Mouse (Mus musculus) ES-E14 (cell line): ENCODE measurements around the gene Adh7. TPM values are rescaled to one million over a fixed set of nuclear protein-coding genes. Genes with fewer than 3 reads are reported as not detected.

Source experiments
- DNase-seq: peaks from one replicate; pipeline ENCODE4 v3.0.0-alpha.2; 2013; ENCODE audit warnings: low read depth, low spot score
- H3K27ac ChIP-seq: 2 replicates; pipeline ENCODE4 v1.5.1; 2012; ENCODE audit warnings: low read depth, mild to moderate bottlenecking, low read length, moderate library complexity, mixed read lengths; ENCODE audit not compliant: poor library complexity, insufficient read depth, severe bottlenecking
- H3K36me3 ChIP-seq: 2 replicates; pipeline ENCODE4 v1.6.1; 2012; ENCODE audit warnings: mild to moderate bottlenecking, low read length, moderate library complexity, mixed read lengths; ENCODE audit not compliant: control insufficient read depth, poor library complexity, insufficient read depth, severe bottlenecking
- H3K4me1 ChIP-seq, 2 experiments: fragments of 150-350 bp in 1 of 2; sonication (generic) in 1 of 2; 2 replicates each; pipeline ENCODE4 v1.6.1; 2012; ENCODE audit warnings: low read length in 2 of 2, mild to moderate bottlenecking in 1 of 2, mixed read lengths in 1 of 2; ENCODE audit not compliant: control insufficient read depth in 2 of 2, insufficient read depth in 2 of 2, poor library complexity in 1 of 2
- H3K4me3 ChIP-seq, 2 experiments: fragments of 150-350 bp in 1 of 2; sonication (generic) in 1 of 2; 2 replicates each; pipeline ENCODE4 v1.5.1; 2012; ENCODE audit warnings: low read length in 2 of 2, low read depth in 1 of 2, mild to moderate bottlenecking in 1 of 2, mixed read lengths in 1 of 2; ENCODE audit not compliant: insufficient read depth in 1 of 2, poor library complexity in 1 of 2, severe bottlenecking in 1 of 2
- H3K9ac ChIP-seq: 2 replicates; pipeline ENCODE4 v1.6.1; 2012; ENCODE audit warnings: low read depth, mild to moderate bottlenecking, low read length, mixed read lengths; ENCODE audit not compliant: poor library complexity, insufficient read depth, severe bottlenecking
- H3K9me3 ChIP-seq: fragments of 150-350 bp; sonication (generic); 2 replicates; pipeline ENCODE4 v1.6.1; 2012; ENCODE audit warnings: low read depth, mild to moderate bottlenecking, low read length; ENCODE audit not compliant: control insufficient read depth, insufficient read depth
- CHD2 ChIP-seq: IDR thresholded peaks from 2 replicates; pipeline ENCODE4 v1.6.1; 2014; ENCODE audit warnings: mild to moderate bottlenecking, low read depth, low read length, inconsistent platforms
- HCFC1 ChIP-seq: IDR thresholded peaks from 2 replicates; pipeline ENCODE4 v1.6.1; 2012; ENCODE audit warnings: low read length, inconsistent platforms, borderline replicate concordance; ENCODE audit not compliant: insufficient read depth
- MAFK ChIP-seq: IDR thresholded peaks from 2 replicates; pipeline ENCODE4 v1.6.1; 2014; ENCODE audit warnings: mild to moderate bottlenecking, low read depth, low read length, inconsistent platforms; ENCODE audit not compliant: insufficient read depth
- ZC3H11A ChIP-seq: IDR thresholded peaks from 2 replicates; pipeline ENCODE4 v1.6.1; 2012; ENCODE audit warnings: low read depth, mild to moderate bottlenecking, inconsistent platforms, low read length, borderline replicate concordance
- ZNF384 ChIP-seq: IDR thresholded peaks from 2 replicates; pipeline ENCODE4 v1.6.1; 2012; ENCODE audit warnings: low read depth, low read length, inconsistent platforms
- in situ Hi-C, 2 experiments: fragments of 600-800 bp; cut with MboI; formaldehyde crosslinking; loops; one replicate each; pipeline ENCODE4 v1.15.1; 2025; ENCODE audit warnings: low sequenced_read_pairs in 2 of 2, inconsistent platforms in 1 of 2; ENCODE audit not compliant: unreplicated experiment in 2 of 2
- total RNA-seq: library from RNA; depleted of rRNA; stranded (reverse); fragments of 300-350 nt; gene quantifications from 2 replicates; pipeline ENCODE4 v1.2.3, GENCODE M21; 2012; rRNA removed

Gene Adh7
- total RNA-seq = 0.36 and 0.48 TPM in 2 replicates

DNA sequence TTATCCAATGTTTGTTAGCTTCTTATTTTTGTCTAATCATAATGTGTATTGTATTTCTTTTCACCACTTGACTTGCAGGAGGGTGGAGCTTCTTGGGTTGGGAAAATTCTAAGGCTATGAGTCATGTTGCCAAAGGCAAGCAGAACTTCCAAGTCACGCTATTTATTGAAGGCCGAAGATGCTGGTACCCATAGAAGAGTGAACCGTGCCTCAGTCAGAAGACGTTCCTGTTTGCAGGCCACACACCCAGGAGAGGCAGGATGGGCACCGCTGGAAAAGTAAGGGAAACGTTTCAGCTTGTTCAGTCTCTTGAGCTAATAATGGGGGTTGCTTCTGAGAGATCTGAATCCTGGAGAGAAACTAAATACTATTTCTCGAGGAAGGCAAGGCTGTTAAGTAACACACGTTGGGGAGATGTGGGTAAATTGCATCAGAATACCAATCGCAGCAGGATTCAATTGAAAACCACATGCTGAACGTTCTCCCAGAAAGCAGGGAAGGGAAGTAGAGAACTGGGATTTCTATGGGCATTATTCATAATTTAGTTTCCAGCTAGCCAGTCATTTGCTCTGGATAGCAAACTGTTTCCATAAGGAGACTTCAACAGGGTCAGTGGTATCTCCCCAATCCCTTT lies at the start of gene Adh7:
TSS of gene Adh7 (plus strand) at position 130 of the 634 bp plus-strand sequence.
- DNase-seq = no peak
- Histone ChIP-seq H3K4me3 (no peak within 1 kb of the TSS), H3K27ac (no peak within 1 kb of the TSS), H3K4me1 (peaks cover 0 to 3% of the 10 kb centered on the region in 2 experiments; a peak in 2 of 4 replicates), H3K9me3 (no peaks in the 10 kb centered on the region), H3K36me3 (no peaks in the 10 kb centered on the region), H3K9ac (no peak within 1 kb of the TSS)
- TF ChIP-seq HCFC1 = no peak
- in situ Hi-C loops = no loop called here

- DNase-seq = no peak
- H3K9ac ChIP-seq = no peak overlapping the region
- no peaks in the 10 kb centered on the region for H3K9me3 ChIP-seq
- no peaks in the 10 kb centered on the region for H3K4me1 ChIP-seq
- H3K27ac ChIP-seq = no peak overlapping the region
- no peaks in the 10 kb centered on the region for H3K36me3 ChIP-seq
- in situ Hi-C loops = no loop called here
- TF ChIP-seq HCFC1 (no peak), ZC3H11A (no peak), MAFK (no peak), ZNF384 (no peak), CHD2 (no peak)
- no peak overlapping the region for H3K4me3 ChIP-seq
These were observed 44.3 kb upstream of the Adh7 start for GRCm38 (mm10) chr3:138173291-138173690.

- in situ Hi-C loops = no loop called here
- Histone ChIP-seq H3K36me3 (no peaks in the 10 kb centered on the region), H3K4me3 (no peak overlapping the region), H3K4me1 (no peaks in the 10 kb centered on the region), H3K27ac (no peak overlapping the region), H3K9me3 (no peaks in the 10 kb centered on the region), H3K9ac (no peak overlapping the region)
- TF ChIP-seq ZNF384 (no peak), ZC3H11A (no peak), MAFK (no peak), HCFC1 (no peak), CHD2 (no peak)
- DNase-seq = no peak
These were observed 42.0 kb upstream of the Adh7 start for GRCm38 (mm10) chr3:138175551-138175950.

- Histone ChIP-seq H3K9ac (no peak overlapping the region), H3K4me1 (no peaks in the 10 kb centered on the region), H3K9me3 (no peaks in the 10 kb centered on the region), H3K27ac (no peak overlapping the region), H3K36me3 (no peaks in the 10 kb centered on the region), H3K4me3 (no peak overlapping the region)
- in situ Hi-C loops = no loop called here
- TF ChIP-seq CHD2 = no peak
- TF ChIP-seq HCFC1 = no peak
- no peak for TF ChIP-seq MAFK
- no peak for TF ChIP-seq ZNF384
- no peak for TF ChIP-seq ZC3H11A
- no peak for DNase-seq
These were observed 35.5 kb upstream of the Adh7 start for GRCm38 (mm10) chr3:138182019-138182418.

- no peaks in the 10 kb centered on the region for H3K9me3 ChIP-seq
- no peaks in the 10 kb centered on the region for H3K4me1 ChIP-seq
- H3K27ac ChIP-seq = no peak overlapping the region
- H3K36me3 ChIP-seq = no peaks in the 10 kb centered on the region
- no peak overlapping the region for H3K4me3 ChIP-seq
- TF ChIP-seq ZC3H11A (no peak), CHD2 (no peak), MAFK (no peak), HCFC1 (no peak), ZNF384 (no peak)
- no peak overlapping the region for H3K9ac ChIP-seq
- in situ Hi-C loops = no loop called here
- DNase-seq = no peak
These were observed 34.2 kb upstream of the Adh7 start for GRCm38 (mm10) chr3:138183371-138183770.
